Mouse (Mus musculus) olfactory bulb, adult 2 months (tissue): ENCODE measurements around the gene Olig1.

Experiments
- CTCF ChIP-seq: fragments of 200-500 bp; IDR thresholded peaks from 2 replicates; pipeline ENCODE4 v1.5.1; 2012; ENCODE audit warnings: low read depth, mild to moderate bottlenecking, low read length, moderate library complexity; ENCODE audit not compliant: insufficient read depth
- POLR2A ChIP-seq: fragments of 200-500 bp; IDR thresholded peaks from 2 replicates; pipeline ENCODE4 v1.6.1; 2012; ENCODE audit warnings: mild to moderate bottlenecking, low read depth, low read length, moderate library complexity; ENCODE audit not compliant: insufficient read depth

- no peak for TF ChIP-seq POLR2A
- TF ChIP-seq CTCF = no peak
Measured at GRCm38 (mm10) chr16:91224481-91225232, 44.9 kb upstream of the Olig1 start.
